Mouse (Mus musculus): ENCODE results near the gene Ing4. TPM values are rescaled to one million over a fixed set of nuclear protein-coding genes. Genes with fewer than 3 reads are reported as not detected.

The Ing4 gene
- total and polyA plus RNA-seq, 2 experiments from 2014 or later, result 60.4 to 97.8 TPM

DNA sequence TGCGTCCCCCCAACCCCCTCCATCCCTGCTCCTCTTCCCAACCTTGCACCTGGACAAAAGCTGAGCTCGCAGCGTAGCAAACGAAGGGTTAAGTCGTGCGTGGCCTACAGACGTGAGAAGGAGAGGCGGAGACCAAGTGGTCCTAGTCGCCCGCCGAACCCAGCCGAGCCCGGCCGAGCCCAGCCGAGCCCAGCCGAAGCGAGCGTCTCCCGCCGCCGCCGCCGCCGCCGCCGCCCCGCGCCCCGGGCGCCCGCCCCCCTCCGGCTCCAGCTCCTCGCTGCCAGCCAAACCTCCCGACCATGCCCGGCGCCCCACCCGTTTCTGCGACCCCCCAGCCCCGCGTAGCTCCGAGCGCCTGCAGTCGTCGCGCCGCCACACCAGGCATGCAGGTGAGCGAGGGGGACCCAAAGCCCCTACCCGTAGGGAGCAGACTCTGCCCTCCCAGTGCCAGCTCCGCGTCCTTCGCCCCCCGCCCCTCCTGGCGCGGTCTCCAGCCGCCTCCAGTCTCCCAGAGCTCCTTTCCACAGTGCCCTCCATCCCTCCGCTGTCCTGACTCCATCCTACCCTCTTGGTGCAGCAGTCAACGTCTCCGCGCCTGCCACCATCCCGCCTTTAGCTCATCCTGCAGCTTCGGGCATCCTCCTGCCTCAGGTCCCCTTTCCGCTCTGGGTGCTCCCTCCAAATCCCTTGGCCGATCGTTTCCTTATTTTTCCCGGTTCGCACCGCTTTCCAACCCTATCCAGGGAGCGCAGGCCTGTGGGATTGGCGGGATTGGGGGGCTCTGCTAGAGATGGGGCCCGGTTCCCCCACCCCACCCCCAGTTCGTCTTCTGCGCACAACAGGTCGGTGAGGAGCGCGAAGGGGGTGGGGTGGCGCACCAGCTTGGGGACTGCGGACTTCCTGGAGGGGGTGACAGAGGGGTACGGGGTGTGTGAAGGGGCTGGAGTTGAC lies 42.7 kb upstream of the Ing4 start, which contains the start of gene Pianp:
Pianp (plus strand) TSS at position 144 of the 951 bp plus-strand sequence.
- H3K4me2 ChIP-seq (ENCODE audit: low read depth, low read length, poor library complexity, severe bottlenecking), result peak within 1 kb of the TSS; percentile 69
- H3K9ac ChIP-seq (replicated peaks; ENCODE audit: low read length, poor library complexity, severe bottlenecking), result peak within 1 kb of the TSS; percentile 93
- peak within 1 kb of the TSS; percentile 82 for H3K4me3 ChIP-seq (ENCODE audit: low read depth, low read length)
- ATAC-seq (ENCODE audit: low FRiP score) (peak; percentile 86), DNase-seq (ENCODE audit: low spot score) (peak; percentile 86)
- peaks cover 18% of the 10 kb centered on the region for H3K4me1 ChIP-seq (ENCODE audit: insufficient read depth, low read length)
- under 1% methylated on average over 62 of the region's 78 CpGs for WGBS
- peaks cover 15% of the 10 kb centered on the region for H3K36me3 ChIP-seq (ENCODE audit: insufficient read depth, low read length)
- peak within 1 kb of the TSS; percentile 92 for H3K27ac ChIP-seq (ENCODE audit: low read depth, low read length)
- peaks cover 10% of the 10 kb centered on the region; the same call in 1 of the 2 replicates for H3K27me3 ChIP-seq (ENCODE audit: insufficient read depth, low read length)
- no peaks in the 10 kb centered on the region for H3K9me3 ChIP-seq (ENCODE audit: low read length)
- no peak for TF ChIP-seq CTCF (IDR thresholded peaks at IDR 0.05)

DNA sequence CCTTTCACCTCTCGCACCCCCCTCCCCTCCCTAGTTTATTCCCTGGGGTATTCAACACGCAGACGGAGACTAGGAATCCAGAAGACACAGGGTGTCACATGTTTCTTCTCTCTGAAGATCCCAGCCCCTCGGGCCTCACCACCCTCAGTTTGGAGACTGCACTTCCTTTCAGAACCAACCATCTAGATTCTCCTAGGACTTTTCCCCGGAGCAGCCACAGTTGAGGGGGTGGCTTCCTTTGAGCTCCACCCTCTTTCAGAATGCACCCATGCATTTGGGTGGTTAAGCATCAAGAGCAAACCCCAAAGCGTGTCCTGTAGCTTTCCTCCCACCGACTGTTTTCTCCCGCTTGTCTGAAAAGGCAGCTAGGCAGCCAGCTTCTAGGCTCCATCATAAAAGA lies 41.5 kb upstream of the Ing4 start:
- 4% methylated on average over 8 of the region's 8 CpGs for WGBS
- no peak for DNase-seq (ENCODE audit: low spot score)
- peak overlapping the region; percentile 69 for H3K4me2 ChIP-seq (ENCODE audit: low read depth, low read length, poor library complexity, severe bottlenecking)
- no peak for ATAC-seq (ENCODE audit: low FRiP score)
- H3K27ac ChIP-seq (ENCODE audit: low read depth, low read length), result peak overlapping the region; percentile 92; the same call in 1 of the 2 replicates
- peaks cover 10% of the 10 kb centered on the region; the same call in 1 of the 2 replicates for H3K27me3 ChIP-seq (ENCODE audit: insufficient read depth, low read length)
- TF ChIP-seq CTCF (IDR thresholded peaks at IDR 0.05), result no peak
- H3K9ac ChIP-seq (replicated peaks; ENCODE audit: low read length, poor library complexity, severe bottlenecking), result peak overlapping the region; percentile 93
- H3K9me3 ChIP-seq (ENCODE audit: low read length), result no peaks in the 10 kb centered on the region
- peak overlapping the region; percentile 82 for H3K4me3 ChIP-seq (ENCODE audit: low read depth, low read length)
- H3K36me3 ChIP-seq (ENCODE audit: insufficient read depth, low read length), result peaks cover 22% of the 10 kb centered on the region
- H3K4me1 ChIP-seq (ENCODE audit: insufficient read depth, low read length), result peaks cover 18% of the 10 kb centered on the region

DNA sequence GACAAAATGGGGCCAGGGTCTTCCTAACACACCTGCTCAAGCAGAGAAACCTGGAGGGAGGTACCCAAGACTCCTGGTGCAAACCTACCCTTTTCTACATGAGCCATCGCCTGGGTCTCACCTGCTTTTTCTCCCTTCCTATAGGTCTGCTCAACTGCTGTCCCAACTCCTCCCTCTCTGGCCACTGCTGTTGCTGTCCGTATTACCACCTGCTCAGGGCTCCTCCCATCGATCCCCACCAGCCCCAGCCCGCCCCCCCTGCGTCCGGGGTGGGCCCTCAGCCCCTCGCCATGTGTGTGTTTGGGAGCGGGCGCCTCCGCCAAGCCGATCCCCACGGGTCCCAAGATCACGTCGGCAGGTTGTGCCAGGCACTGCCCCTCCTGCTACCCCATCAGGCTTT lies 40.5 kb upstream of the Ing4 start:
- no peak overlapping the region for H3K4me3 ChIP-seq (ENCODE audit: low read depth, low read length)
- peak overlapping the region; percentile 93; the same call in 1 of the 2 replicates for H3K9ac ChIP-seq (replicated peaks; ENCODE audit: low read length, poor library complexity, severe bottlenecking)
- 36% methylated on average over 14 of the region's 14 CpGs for WGBS

DNA sequence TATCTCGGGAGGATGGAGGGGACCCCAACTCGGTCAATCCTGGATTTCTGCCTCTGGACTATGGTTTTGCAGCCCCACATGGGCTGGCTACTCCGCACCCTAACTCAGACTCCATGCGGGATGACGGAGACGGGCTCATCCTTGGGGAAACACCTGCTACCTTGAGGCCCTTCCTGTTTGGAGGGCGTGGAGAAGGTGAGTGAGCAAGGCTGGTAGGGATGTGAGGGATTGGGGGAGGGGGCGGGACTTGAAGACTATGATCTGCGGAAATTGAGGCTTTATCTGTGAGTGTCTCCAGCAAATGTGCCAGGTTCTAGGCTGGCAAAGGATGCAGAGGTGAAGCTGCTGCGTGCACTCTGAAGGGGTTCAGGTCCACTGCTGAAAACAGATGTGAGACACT lies 40.0 kb upstream of the Ing4 start:
- no peak for TF ChIP-seq CTCF (IDR thresholded peaks at IDR 0.05)
- no peaks in the 10 kb centered on the region for H3K9me3 ChIP-seq (ENCODE audit: low read length)
- peaks cover 22% of the 10 kb centered on the region for H3K36me3 ChIP-seq (ENCODE audit: insufficient read depth, low read length)
- H3K4me3 ChIP-seq (ENCODE audit: low read depth, low read length), result no peak overlapping the region
- ATAC-seq (ENCODE audit: low FRiP score) (no peak), DNase-seq (ENCODE audit: low spot score) (no peak)
- H3K4me2 ChIP-seq (ENCODE audit: low read depth, low read length, poor library complexity, severe bottlenecking), result no peak overlapping the region
- WGBS, result 44% methylated on average over 10 of the region's 10 CpGs
- H3K27me3 ChIP-seq (ENCODE audit: insufficient read depth, low read length), result peaks cover 10% of the 10 kb centered on the region; the same call in 1 of the 2 replicates
- H3K4me1 ChIP-seq (ENCODE audit: insufficient read depth, low read length), result peaks cover 18% of the 10 kb centered on the region
- H3K27ac ChIP-seq (ENCODE audit: low read depth, low read length), result no peak overlapping the region
- H3K9ac ChIP-seq (replicated peaks; ENCODE audit: low read length, poor library complexity, severe bottlenecking), result no peak overlapping the region

More for the DNA sequence above, 40.5 kb upstream of the Ing4 start:
- H3K4me2 ChIP-seq (ENCODE audit: low read depth, low read length, poor library complexity, severe bottlenecking), result 0 out of 2 replicates have a peak overlapping the region, but pooled peaks have one; percentile 69
- no peak for TF ChIP-seq CTCF (IDR thresholded peaks at IDR 0.05)
- DNase-seq (ENCODE audit: low spot score), result no peak
- H3K4me1 ChIP-seq (ENCODE audit: insufficient read depth, low read length), result peaks cover 18% of the 10 kb centered on the region
- H3K27me3 ChIP-seq (ENCODE audit: insufficient read depth, low read length), result peaks cover 10% of the 10 kb centered on the region; the same call in 1 of the 2 replicates
- no peak for ATAC-seq (ENCODE audit: low FRiP score)
- H3K9me3 ChIP-seq (ENCODE audit: low read length), result no peaks in the 10 kb centered on the region
- H3K36me3 ChIP-seq (ENCODE audit: insufficient read depth, low read length), result peaks cover 22% of the 10 kb centered on the region
- no peak overlapping the region for H3K27ac ChIP-seq (ENCODE audit: low read depth, low read length)

DNA sequence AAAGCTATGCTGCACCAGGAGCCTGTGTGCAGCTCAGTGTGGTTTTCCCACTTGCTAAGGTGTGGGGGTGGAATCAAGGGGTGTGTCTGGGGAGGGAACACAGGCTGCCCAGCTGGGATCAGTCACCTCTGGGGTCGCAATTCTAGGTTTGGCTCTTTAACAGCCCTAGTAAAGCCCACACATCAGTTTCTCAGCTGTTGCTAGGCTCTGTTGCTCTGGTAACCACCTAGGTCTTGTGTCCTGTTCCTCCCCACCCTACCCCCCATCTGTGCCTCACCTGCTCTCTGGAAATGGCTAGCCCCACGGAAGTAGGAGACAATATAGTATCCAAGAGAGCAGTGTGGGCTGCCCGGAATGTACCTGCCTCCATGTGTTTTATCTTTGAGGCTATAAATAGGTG lies 35.9 kb upstream of the Ing4 start:
- H3K4me1 ChIP-seq (ENCODE audit: insufficient read depth, low read length), result peaks cover 5% of the 10 kb centered on the region
- no peak for DNase-seq (ENCODE audit: low spot score)
- peaks cover 10% of the 10 kb centered on the region; the same call in 1 of the 2 replicates for H3K27me3 ChIP-seq (ENCODE audit: insufficient read depth, low read length)
- H3K4me3 ChIP-seq (ENCODE audit: low read depth, low read length), result no peak overlapping the region
- H3K27ac ChIP-seq (ENCODE audit: low read depth, low read length), result no peak overlapping the region
- H3K36me3 ChIP-seq (ENCODE audit: insufficient read depth, low read length), result peaks cover 22% of the 10 kb centered on the region
- no peak for ATAC-seq (ENCODE audit: low FRiP score)
- no peaks in the 10 kb centered on the region for H3K9me3 ChIP-seq (ENCODE audit: low read length)
- 38% methylated on average over 3 of the region's 3 CpGs for WGBS
- no peak for TF ChIP-seq CTCF (IDR thresholded peaks at IDR 0.05)
- H3K4me2 ChIP-seq (ENCODE audit: low read depth, low read length, poor library complexity, severe bottlenecking), result no peak overlapping the region
- no peak overlapping the region for H3K9ac ChIP-seq (replicated peaks; ENCODE audit: low read length, poor library complexity, severe bottlenecking)

DNA sequence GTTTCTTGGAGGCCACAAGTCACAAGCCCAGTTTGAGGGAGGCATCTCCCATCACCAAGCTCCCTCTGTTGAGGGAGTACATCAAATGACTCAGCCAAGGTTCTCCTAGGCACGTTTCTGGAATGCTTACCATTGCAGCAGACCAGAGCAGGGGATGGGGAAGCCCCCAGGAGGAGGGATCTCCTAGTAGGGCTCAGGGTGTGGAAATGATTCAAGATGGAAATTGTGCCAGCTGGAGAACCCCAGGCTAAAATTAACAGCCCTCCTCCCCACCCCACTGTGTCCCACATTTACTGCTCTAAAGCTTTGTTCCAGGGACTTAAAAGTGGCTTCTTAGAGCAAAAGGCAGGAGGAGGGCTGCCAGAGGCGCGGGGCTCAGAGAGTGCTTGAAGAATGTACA lies 34.5 kb upstream of the Ing4 start:
- no peak for DNase-seq (ENCODE audit: low spot score)
- H3K4me2 ChIP-seq (ENCODE audit: low read depth, low read length, poor library complexity, severe bottlenecking), result no peak overlapping the region
- H3K27me3 ChIP-seq (ENCODE audit: insufficient read depth, low read length), result no peaks in the 10 kb centered on the region
- H3K36me3 ChIP-seq (ENCODE audit: insufficient read depth, low read length), result peaks cover 14% of the 10 kb centered on the region; the same call in 1 of the 2 replicates
- ATAC-seq (ENCODE audit: low FRiP score), result no peak
- no peaks in the 10 kb centered on the region for H3K9me3 ChIP-seq (ENCODE audit: low read length)
- TF ChIP-seq CTCF (IDR thresholded peaks at IDR 0.05), result no peak
- H3K4me3 ChIP-seq (ENCODE audit: low read depth, low read length), result no peak overlapping the region
- no peaks in the 10 kb centered on the region for H3K4me1 ChIP-seq (ENCODE audit: insufficient read depth, low read length)
- H3K27ac ChIP-seq (ENCODE audit: low read depth, low read length), result no peak overlapping the region
- WGBS, result 34% methylated on average over 3 of the region's 3 CpGs
- H3K9ac ChIP-seq (replicated peaks; ENCODE audit: low read length, poor library complexity, severe bottlenecking), result no peak overlapping the region

Data from midbrain, postnatal 0 days (tissue).